Mouse (Mus musculus) Patski (cell line): ENCODE results near the gene Acsl1. TPM values are rescaled to one million over a fixed set of nuclear protein-coding genes. Genes with fewer than 3 reads are reported as not detected.
"Not testable (repeated sequence)": the region's sequence is repeated elsewhere in the genome, so short reads cannot be mapped to it uniquely, and the experiment has no call there.

Experiments used
- ATAC-seq: fragments of 100-300 bp; one replicate; pipeline ENCODE4 v1.8.0; 2021
- CTCF ChIA-PET: fragments of 350-600 bp; sonication (Branson Sonifier 250); formaldehyde crosslinking; loops from one replicate; lab custom pipeline; 2022; ENCODE audit warnings: inconsistent platforms; lab: Charles Lee
- POLR2A ChIA-PET: fragments of 350-600 bp; sonication (Branson Sonifier 250); formaldehyde crosslinking; loops from one replicate; lab custom pipeline; 2022; ENCODE audit warnings: antibody characterized with exemption, inconsistent platforms; lab: Charles Lee
- DNase-seq: peaks from one replicate; pipeline ENCODE4 v3.0.0-alpha.2; 2011; ENCODE audit warnings: low read depth, low spot score
- H3K27me3 ChIP-seq: fragments of 371-371 bp; one replicate; pipeline ENCODE4 v1.5.1; 2021
- CTCF ChIP-seq: fragments of 100-300 bp; IDR thresholded peaks from one replicate; pipeline ENCODE4 v1.5.1; 2021
- in situ Hi-C: fragments of 300-500 bp; cut with MboI; formaldehyde crosslinking; loops from 3 replicates; pipeline ENCODE4 v1.11.1; 2018; ENCODE audit warnings: low pct_unique_long_range_greater_than_20kb, mixed read lengths
- polyA plus RNA-seq: library from polyadenylated mRNA; unstranded; gene quantifications from one replicate; pipeline ENCODE4 v1.2.3, GENCODE M21; 2021

Acsl1 gene
- polyA plus RNA-seq, 1 experiment from 2014 or later = 43.4 TPM

DNA sequence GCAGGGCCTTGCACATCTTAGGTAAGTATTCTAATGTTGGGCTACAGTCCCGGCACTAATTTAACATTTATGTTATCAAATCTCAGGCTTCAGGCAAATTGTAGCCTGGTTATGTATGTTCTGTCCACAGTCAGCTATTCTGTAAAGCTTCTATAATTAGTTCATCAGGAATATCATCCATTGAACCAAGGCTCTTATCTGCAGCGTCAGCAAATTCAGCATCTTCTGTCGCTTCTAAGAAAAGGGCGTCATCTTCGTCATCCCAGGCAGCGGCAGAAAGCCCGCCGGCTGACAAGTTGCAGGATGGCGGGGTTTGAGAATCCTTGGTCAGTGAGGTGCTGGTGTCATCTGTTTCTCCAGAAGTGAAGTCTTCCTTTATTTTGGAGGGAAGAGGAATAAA, 108.0 kb downstream of the Acsl1 start:
- ChIA-PET CTCF (no interaction called here), POLR2A (no interaction called here)
- in situ Hi-C loops = no loop called here
- no peak for TF ChIP-seq CTCF
- DNase-seq (no peak), ATAC-seq (no peak)
- H3K27me3 ChIP-seq = no peaks in the 10 kb centered on the region

DNA sequence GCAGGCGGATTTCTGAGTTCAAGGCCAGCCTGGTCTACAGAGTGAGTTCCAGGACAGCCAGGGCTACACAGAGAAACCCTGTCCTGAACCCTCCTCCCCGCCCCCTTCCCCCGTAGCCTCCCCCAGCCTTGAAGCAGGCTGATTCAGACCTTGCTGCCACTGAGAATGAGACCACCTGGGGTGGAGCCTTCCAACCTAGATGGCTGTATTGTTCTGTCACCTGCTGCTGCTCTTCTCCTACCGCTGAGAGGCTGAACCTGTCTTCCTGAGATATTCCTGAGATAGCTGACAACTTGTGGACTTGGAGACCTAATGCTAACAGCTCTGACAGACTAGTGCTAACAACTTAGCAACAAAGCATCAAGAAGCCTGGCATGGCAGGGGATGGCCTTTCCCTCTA, 113.5 kb downstream of the Acsl1 start:
- POLR2A ChIA-PET, ATAC-seq, DNase-seq, CTCF ChIA-PET, H3K27me3 ChIP-seq, in situ Hi-C loops: not testable (repeated sequence)

GRCm38 (mm10) chr8:46585576-46585975, 114.7 kb downstream of the Acsl1 start:
- in situ Hi-C loops = no loop called here
- ChIA-PET CTCF (no interaction called here), POLR2A (no interaction called here)
- TF ChIP-seq CTCF = no peak
- no peak for DNase-seq
- no peaks in the 10 kb centered on the region for H3K27me3 ChIP-seq
- ATAC-seq = no peak

Other genes with a start within 250 kb of the Acsl1 start
- not detected for gene Helt, start 176.4 kb upstream of the Acsl1 start, polyA plus RNA-seq
- 7.9 TPM for gene Cenpu, start 81.0 kb downstream of the Acsl1 start, polyA plus RNA-seq
- 14.0 TPM for gene Primpol, start 146.2 kb downstream of the Acsl1 start, polyA plus RNA-seq
- 57.3 TPM for gene Casp3, start 146.3 kb downstream of the Acsl1 start, polyA plus RNA-seq